Mouse (Mus musculus) forebrain, embryonic 12.5 days (tissue): ENCODE measurements at regions not wholly inside any gene's neighbourhood (a gene's known extent, or its start where the extent isn't known, plus 50 kb on each side); places are given as distances from the start of the nearest gene placed in this dataset.

Source experiments
- ATAC-seq: fragments of 200-750 bp; cut with Nextera tagmentation; 2 replicates; pipeline ENCODE4 v1.8.0; 2017; ENCODE audit warnings: moderate TSS enrichment; ENCODE audit not compliant: low FRiP score
- H3K27ac ChIP-seq: fragments of 300-500 bp; sonication (generic); 2 replicates; pipeline ENCODE4 v1.5.1; 2016; ENCODE audit warnings: mild to moderate bottlenecking
- H3K27me3 ChIP-seq: fragments of 300-500 bp; sonication (generic); 2 replicates; pipeline ENCODE4 v1.6.1; 2016; ENCODE audit warnings: mild to moderate bottlenecking
- H3K36me3 ChIP-seq: fragments of 300-500 bp; sonication (generic); replicated peaks from 2 replicates; pipeline ENCODE4 v1.6.1; 2016; ENCODE audit warnings: mild to moderate bottlenecking
- H3K4me1 ChIP-seq: fragments of 300-500 bp; sonication (generic); 2 replicates; pipeline ENCODE4 v1.6.1; 2016
- H3K4me2 ChIP-seq: fragments of 300-500 bp; sonication (generic); 2 replicates; pipeline ENCODE4 v1.6.1; 2016; ENCODE audit warnings: mild to moderate bottlenecking, moderate library complexity
- H3K4me3 ChIP-seq: fragments of 300-500 bp; sonication (generic); replicated peaks from 2 replicates; pipeline ENCODE4 v1.5.1; 2016; ENCODE audit warnings: mild to moderate bottlenecking
- H3K9ac ChIP-seq: fragments of 300-500 bp; sonication (generic); 2 replicates; pipeline ENCODE4 v1.6.1; 2016; ENCODE audit warnings: mild to moderate bottlenecking
- H3K9me3 ChIP-seq: fragments of 300-500 bp; sonication (generic); 2 replicates; pipeline ENCODE4 v1.6.1; 2016
- WGBS: fragments of 180-500 bp; shearing (Covaris S2); methylation state at CpG from one replicate; pipeline ENCODE4 v1.1.7; 2016; 5-methylcytosine and 5-hydroxymethylcytosine counted together

- ATAC-seq, result no peak
- 91% methylated on average over 3 of the region's 3 CpGs for WGBS
- Histone ChIP-seq H3K36me3 (no peaks in the 10 kb centered on the region), H3K9ac (no peak overlapping the region), H3K4me3 (no peak overlapping the region), H3K27me3 (no peaks in the 10 kb centered on the region), H3K4me2 (no peak overlapping the region), H3K27ac (no peak overlapping the region), H3K4me1 (no peaks in the 10 kb centered on the region; the same call in 1 of the 2 replicates), H3K9me3 (no peaks in the 10 kb centered on the region)
Observed at GRCm38 (mm10) chr6:50713297-50713696, 59.1 kb upstream of the Npvf start.

DNA sequence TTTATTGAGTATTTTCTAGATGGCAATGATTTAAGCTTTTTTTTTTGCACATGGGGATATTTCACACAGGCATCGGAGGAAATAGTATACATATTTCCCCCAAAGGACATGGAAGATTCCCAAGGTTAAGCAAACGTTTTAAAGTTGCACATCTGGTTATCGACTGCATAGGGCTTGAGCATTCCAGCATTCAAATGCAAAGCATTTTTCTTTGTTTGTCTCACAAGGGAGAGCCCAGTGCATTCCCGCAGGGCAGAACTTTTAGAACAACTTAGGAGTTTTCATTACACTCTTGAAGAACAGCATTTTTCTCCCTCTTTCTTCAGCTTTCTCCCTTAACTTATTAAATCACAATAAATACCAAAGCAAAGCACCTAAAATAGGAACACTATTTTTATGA lies 64.4 kb upstream of the Npvf start:
- ATAC-seq, result no peak
- WGBS, result 15% methylated on average over 4 of the region's 4 CpGs
- H3K36me3 ChIP-seq, result no peaks in the 10 kb centered on the region
- no peak overlapping the region for H3K27ac ChIP-seq
- no peak overlapping the region for H3K4me2 ChIP-seq
- H3K9me3 ChIP-seq, result no peaks in the 10 kb centered on the region
- H3K4me3 ChIP-seq, result no peak overlapping the region
- H3K4me1 ChIP-seq, result peaks cover 2% of the 10 kb centered on the region; the same call in 1 of the 2 replicates
- H3K9ac ChIP-seq, result no peak overlapping the region
- H3K27me3 ChIP-seq, result no peaks in the 10 kb centered on the region

GRCm38 (mm10) chr6:50720346-50720745 lies 66.1 kb upstream of the Npvf start:
- Histone ChIP-seq H3K9me3 (no peaks in the 10 kb centered on the region), H3K4me3 (no peak overlapping the region), H3K4me2 (no peak overlapping the region), H3K9ac (no peak overlapping the region), H3K27ac (no peak overlapping the region), H3K4me1 (peaks cover 2% of the 10 kb centered on the region; the same call in 1 of the 2 replicates), H3K27me3 (no peaks in the 10 kb centered on the region), H3K36me3 (no peaks in the 10 kb centered on the region)
- 72% methylated on average over 4 of the region's 4 CpGs for WGBS
- ATAC-seq, result no peak

- H3K4me1 ChIP-seq, result no peaks in the 10 kb centered on the region; the same call in 1 of the 2 replicates
- H3K36me3 ChIP-seq, result no peaks in the 10 kb centered on the region
- no peak overlapping the region for H3K27ac ChIP-seq
- 86% methylated on average over 3 of the region's 3 CpGs for WGBS
- H3K4me2 ChIP-seq, result no peak overlapping the region
- H3K27me3 ChIP-seq, result no peaks in the 10 kb centered on the region
- no peak for ATAC-seq
- no peak overlapping the region for H3K4me3 ChIP-seq
- no peak overlapping the region for H3K9ac ChIP-seq
- H3K9me3 ChIP-seq, result no peaks in the 10 kb centered on the region
Observed at GRCm38 (mm10) chr6:50725640-50726039, 71.4 kb upstream of the Npvf start.

DNA sequence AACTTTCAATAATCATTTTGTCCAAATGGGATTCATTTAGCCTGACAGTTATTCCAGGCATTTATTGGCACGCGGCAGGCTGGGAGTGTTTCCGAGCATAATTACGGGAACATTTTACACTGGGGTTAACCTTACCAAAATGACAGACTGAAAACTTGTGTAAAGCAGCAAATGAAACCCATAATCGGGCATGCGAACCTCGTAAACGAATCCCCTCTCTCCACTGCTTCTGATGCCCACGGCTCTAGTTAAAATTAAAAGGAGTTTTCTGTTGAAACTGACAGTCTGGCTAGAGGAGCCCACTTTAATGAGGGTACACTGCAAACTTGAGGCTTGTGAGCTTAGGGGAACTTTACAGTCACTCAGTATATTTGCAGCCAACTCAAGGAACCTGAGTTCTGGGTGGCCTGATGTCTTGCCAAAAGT lies 71.9 kb upstream of the Npvf start:
- Histone ChIP-seq H3K9me3 (no peaks in the 10 kb centered on the region), H3K9ac (no peak overlapping the region), H3K27me3 (no peaks in the 10 kb centered on the region), H3K4me3 (no peak overlapping the region), H3K27ac (no peak overlapping the region), H3K36me3 (no peaks in the 10 kb centered on the region), H3K4me2 (no peak overlapping the region), H3K4me1 (no peaks in the 10 kb centered on the region; the same call in 1 of the 2 replicates)
- no peak for ATAC-seq
- WGBS, result 76% methylated on average over 9 of the region's 9 CpGs

DNA sequence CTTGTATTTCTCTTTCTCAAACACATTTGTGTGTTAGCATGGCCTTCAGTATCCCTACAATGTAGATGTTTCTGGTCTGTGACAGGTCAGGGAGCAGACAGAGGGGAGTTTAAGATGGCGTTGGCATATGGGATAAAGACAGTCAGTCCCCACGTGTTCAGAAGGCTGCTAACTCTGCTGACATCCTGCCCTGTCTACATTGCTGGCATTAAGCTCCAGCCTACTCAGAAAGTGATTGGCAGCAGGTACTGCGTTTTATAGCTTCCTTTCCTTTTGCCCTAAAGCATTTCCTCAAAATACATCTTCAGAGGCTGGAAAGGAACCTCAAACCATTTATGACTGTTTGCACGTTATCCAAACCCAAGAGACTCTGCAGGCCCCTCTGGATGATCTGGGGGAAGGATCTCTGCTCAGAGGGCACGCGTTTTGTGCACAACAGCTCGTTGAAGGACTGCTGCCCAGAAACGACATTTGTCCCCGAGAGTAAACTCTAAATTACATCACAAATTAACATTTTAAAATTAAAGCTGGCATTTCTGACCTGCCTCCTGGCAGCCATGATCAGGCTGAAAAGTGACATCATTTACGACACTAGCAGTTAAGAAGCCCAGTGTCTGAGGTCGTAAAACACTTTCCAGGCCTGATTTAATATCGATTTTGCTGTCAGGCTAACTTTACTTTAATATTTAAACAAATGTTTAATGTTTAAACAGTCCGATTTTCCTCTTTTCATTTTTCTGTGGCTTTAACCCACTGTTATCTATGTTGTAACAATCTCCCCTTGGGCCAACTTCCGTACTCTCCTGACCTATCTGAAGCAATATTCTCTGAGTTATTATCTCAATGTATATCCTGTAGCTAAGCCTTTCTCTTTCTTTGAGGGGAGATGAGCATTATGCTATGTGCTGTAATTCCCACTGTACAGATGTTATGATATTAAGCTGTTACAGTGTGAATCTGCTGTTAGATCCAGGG lies 76.8 kb upstream of the Npvf start:
- Histone ChIP-seq H3K4me1 (peaks cover 6% of the 10 kb centered on the region), H3K9ac (no peak overlapping the region), H3K9me3 (no peaks in the 10 kb centered on the region), H3K4me3 (no peak overlapping the region), H3K27me3 (no peaks in the 10 kb centered on the region), H3K27ac (no peak overlapping the region), H3K4me2 (no peak overlapping the region), H3K36me3 (no peaks in the 10 kb centered on the region)
- 80% methylated on average over 14 of the region's 14 CpGs for WGBS
- no peak for ATAC-seq

- WGBS, result 95% methylated on average over 2 of the region's 2 CpGs
- H3K9ac ChIP-seq, result no peak overlapping the region
- no peaks in the 10 kb centered on the region for H3K9me3 ChIP-seq
- H3K4me3 ChIP-seq, result no peak overlapping the region
- no peak overlapping the region for H3K4me2 ChIP-seq
- no peaks in the 10 kb centered on the region for H3K27me3 ChIP-seq
- no peak for ATAC-seq
- no peak overlapping the region for H3K27ac ChIP-seq
- no peaks in the 10 kb centered on the region for H3K36me3 ChIP-seq
- peaks cover 6% of the 10 kb centered on the region for H3K4me1 ChIP-seq
Observed at GRCm38 (mm10) chr6:50734701-50735100, 80.5 kb upstream of the Npvf start.

DNA sequence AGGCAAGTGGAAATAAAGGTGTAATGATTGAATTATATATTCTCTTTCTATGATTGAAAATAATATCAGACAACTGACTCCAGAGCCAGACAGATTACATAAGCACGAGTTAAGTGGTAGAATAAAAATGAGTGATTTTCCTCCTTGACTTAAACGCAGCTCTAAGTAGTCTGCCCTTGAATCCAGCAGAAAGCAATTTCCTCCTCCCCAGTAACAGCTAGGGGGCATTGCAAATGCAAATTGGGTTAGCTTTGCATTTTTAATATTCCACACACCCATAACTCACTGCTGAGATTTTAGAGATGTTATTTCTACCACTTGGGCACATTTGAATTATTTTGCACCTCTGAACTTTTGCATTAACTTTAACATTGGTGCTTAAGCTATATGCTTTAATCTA lies 81.6 kb upstream of the Npvf start:
- no peak overlapping the region for H3K4me3 ChIP-seq
- no peaks in the 10 kb centered on the region for H3K36me3 ChIP-seq
- no peak overlapping the region for H3K9ac ChIP-seq
- H3K9me3 ChIP-seq, result no peaks in the 10 kb centered on the region
- H3K27ac ChIP-seq, result no peak overlapping the region
- WGBS, result 46% methylated on average over 2 of the region's 2 CpGs
- ATAC-seq, result no peak
- peaks cover 6% of the 10 kb centered on the region for H3K4me1 ChIP-seq
- H3K27me3 ChIP-seq, result peaks cover 2% of the 10 kb centered on the region; the same call in 1 of the 2 replicates
- H3K4me2 ChIP-seq, result no peak overlapping the region

- Histone ChIP-seq H3K4me3 (no peak overlapping the region), H3K27ac (no peak overlapping the region), H3K4me1 (no peaks in the 10 kb centered on the region), H3K36me3 (no peaks in the 10 kb centered on the region), H3K4me2 (no peak overlapping the region), H3K27me3 (peaks cover 2% of the 10 kb centered on the region; the same call in 1 of the 2 replicates), H3K9ac (no peak overlapping the region), H3K9me3 (no peaks in the 10 kb centered on the region)
- no peak for ATAC-seq
- WGBS, result 76% methylated on average over 4 of the region's 4 CpGs
Observed at GRCm38 (mm10) chr6:50742009-50742408, 87.8 kb upstream of the Npvf start.

DNA sequence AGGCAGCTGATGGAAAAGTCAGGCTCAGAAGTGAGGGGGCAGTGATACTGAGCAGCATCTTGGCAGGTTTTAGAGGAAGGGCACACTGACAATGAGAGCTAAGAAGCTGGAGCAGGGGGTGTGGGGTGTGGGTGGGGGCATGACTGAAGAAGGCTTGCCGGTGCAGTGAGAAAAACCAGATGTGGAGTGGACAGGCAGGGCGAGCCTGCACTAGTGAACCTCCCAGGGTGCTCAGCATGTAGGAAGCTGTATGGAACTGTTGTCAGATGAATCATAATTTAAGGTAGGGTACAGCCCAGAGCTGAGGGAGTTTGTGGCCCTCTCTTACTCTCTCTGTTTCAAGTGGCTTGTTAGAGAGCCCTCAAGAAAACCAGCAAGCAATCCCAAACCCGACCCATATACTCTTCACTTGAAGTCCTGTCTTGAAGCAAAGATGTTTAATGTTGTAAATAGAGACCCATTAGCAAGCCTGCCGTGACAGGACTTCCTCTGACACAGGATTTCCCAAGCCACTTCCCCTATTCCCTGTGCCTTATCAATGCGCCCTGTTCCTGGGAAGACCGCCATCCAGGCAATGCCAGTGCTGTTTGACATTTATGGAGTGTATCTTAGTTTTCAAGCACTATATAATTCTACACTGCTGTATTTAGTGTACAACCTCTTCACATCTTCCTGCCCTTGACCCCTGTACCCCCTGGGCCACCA lies 90.4 kb upstream of the Npvf start:
- H3K4me3 ChIP-seq, result no peak overlapping the region
- no peaks in the 10 kb centered on the region for H3K9me3 ChIP-seq
- peaks cover 2% of the 10 kb centered on the region; the same call in 1 of the 2 replicates for H3K27me3 ChIP-seq
- WGBS, result 68% methylated on average over 6 of the region's 6 CpGs
- H3K9ac ChIP-seq, result no peak overlapping the region
- H3K4me2 ChIP-seq, result no peak overlapping the region
- H3K27ac ChIP-seq, result no peak overlapping the region
- H3K36me3 ChIP-seq, result no peaks in the 10 kb centered on the region
- no peak for ATAC-seq
- peaks cover 6% of the 10 kb centered on the region for H3K4me1 ChIP-seq

- Histone ChIP-seq H3K36me3 (no peaks in the 10 kb centered on the region), H3K4me1 (peaks cover 7% of the 10 kb centered on the region), H3K27ac (no peak overlapping the region), H3K9me3 (no peaks in the 10 kb centered on the region), H3K4me3 (no peak overlapping the region), H3K27me3 (peaks cover 11% of the 10 kb centered on the region; the same call in 1 of the 2 replicates), H3K4me2 (no peak overlapping the region), H3K9ac (no peak overlapping the region)
- 83% methylated on average over 7 of the region's 7 CpGs for WGBS
- no peak for ATAC-seq
Observed at GRCm38 (mm10) chr6:50753151-50753550, 98.9 kb upstream of the Npvf start.

DNA sequence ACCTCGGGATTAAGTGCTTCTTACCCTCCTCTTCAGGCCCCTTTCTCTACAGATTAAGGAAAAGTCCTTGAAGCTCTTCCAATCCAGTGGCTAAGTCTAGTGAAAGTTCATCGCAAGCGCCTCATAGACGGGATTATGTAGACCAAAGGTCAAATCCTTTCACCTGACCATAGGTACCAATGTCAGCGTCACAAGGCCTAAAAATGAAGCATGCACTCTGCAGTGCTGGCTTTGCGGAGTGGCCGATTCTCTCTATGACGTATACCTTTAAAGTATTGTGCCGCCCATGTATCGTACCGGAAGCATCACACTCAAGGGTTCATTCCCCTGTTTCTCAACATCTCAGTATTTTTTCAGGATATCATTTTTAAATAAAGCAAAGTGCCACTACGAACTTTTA lies 100.5 kb upstream of the Npvf start:
- H3K36me3 ChIP-seq, result no peaks in the 10 kb centered on the region
- no peak for ATAC-seq
- H3K27me3 ChIP-seq, result peaks cover 11% of the 10 kb centered on the region; the same call in 1 of the 2 replicates
- H3K9ac ChIP-seq, result no peak overlapping the region
- no peaks in the 10 kb centered on the region for H3K9me3 ChIP-seq
- no peaks in the 10 kb centered on the region for H3K4me1 ChIP-seq
- 90% methylated on average over 12 of the region's 12 CpGs for WGBS
- no peak overlapping the region for H3K4me3 ChIP-seq
- H3K27ac ChIP-seq, result no peak overlapping the region
- no peak overlapping the region for H3K4me2 ChIP-seq
